Mouse (Mus musculus) Patski (cell line): ENCODE results near the gene Mindy2. TPM values are rescaled to one million over a fixed set of nuclear protein-coding genes. Genes with fewer than 3 reads are reported as not detected.

Experiments used
- ATAC-seq: fragments of 100-300 bp; one replicate; pipeline ENCODE4 v1.8.0; 2021
- CTCF ChIA-PET: fragments of 350-600 bp; sonication (Branson Sonifier 250); formaldehyde crosslinking; loops from one replicate; lab custom pipeline; 2022; ENCODE audit warnings: inconsistent platforms; lab: Charles Lee
- POLR2A ChIA-PET: fragments of 350-600 bp; sonication (Branson Sonifier 250); formaldehyde crosslinking; loops from one replicate; lab custom pipeline; 2022; ENCODE audit warnings: antibody characterized with exemption, inconsistent platforms; lab: Charles Lee
- DNase-seq: peaks from one replicate; pipeline ENCODE4 v3.0.0-alpha.2; 2011; ENCODE audit warnings: low read depth, low spot score
- H3K27me3 ChIP-seq: fragments of 371-371 bp; one replicate; pipeline ENCODE4 v1.5.1; 2021
- CTCF ChIP-seq: fragments of 100-300 bp; IDR thresholded peaks from one replicate; pipeline ENCODE4 v1.5.1; 2021
- in situ Hi-C: fragments of 300-500 bp; cut with MboI; formaldehyde crosslinking; loops from 3 replicates; pipeline ENCODE4 v1.11.1; 2018; ENCODE audit warnings: low pct_unique_long_range_greater_than_20kb, mixed read lengths
- polyA plus RNA-seq: library from polyadenylated mRNA; unstranded; gene quantifications from one replicate; pipeline ENCODE4 v1.2.3, GENCODE M21; 2021

The Mindy2 gene
- polyA plus RNA-seq, 1 experiment from 2014 or later: 17.1 TPM

DNA sequence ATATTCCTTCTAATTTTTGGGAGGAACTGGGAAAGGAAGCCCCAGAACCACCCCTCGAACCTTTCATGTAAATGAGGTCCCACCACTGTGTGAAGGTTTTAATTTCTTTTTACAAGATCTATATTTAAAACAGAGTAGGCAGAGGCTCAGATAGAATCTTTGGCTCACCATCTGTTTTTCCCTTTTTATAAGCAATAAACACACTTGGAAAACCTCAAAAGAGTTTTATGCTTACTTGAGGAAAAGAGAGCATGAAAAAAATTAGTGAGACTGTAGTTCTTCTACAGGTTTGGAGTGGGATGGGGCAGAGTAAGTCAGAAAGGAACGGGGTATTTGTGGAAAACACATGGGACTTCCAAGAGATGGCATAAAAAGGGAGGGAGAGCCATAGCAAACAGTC lies 4.8 kb downstream of the Mindy2 start:
- in situ Hi-C loops: no loop called here
- H3K27me3 ChIP-seq: no peaks in the 10 kb centered on the region
- ChIA-PET POLR2A (no interaction called here), CTCF (interaction anchor here (1.2 kb wide), 1 partner anchor 8 kb away, joined by 3 read pairs; no protein-coding TSS in a partner anchor)
- no peak for ATAC-seq
- DNase-seq: no peak
- TF ChIP-seq CTCF: no peak

DNA sequence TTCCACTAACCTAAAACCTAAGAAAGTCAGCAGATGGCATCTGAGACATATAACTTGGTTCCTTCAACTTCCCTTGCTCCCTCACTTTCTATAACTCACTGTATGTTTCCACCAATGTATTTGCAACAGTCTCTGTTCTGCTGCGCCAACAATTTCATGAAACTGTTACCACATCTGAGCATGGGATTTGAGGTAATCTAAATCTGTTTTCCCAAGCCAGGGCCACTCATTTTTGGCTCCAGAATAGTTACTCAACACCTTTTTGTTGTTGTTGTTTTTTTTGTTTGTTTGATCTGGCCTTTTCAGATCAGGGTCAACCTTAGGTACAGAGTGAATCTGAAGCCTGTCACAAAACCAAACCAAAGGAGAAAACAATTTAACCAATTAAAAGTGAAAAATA lies 6.0 kb downstream of the Mindy2 start:
- TF ChIP-seq CTCF: no peak
- in situ Hi-C loops: no loop called here
- POLR2A ChIA-PET: no interaction called here
- no peaks in the 10 kb centered on the region for H3K27me3 ChIP-seq
- CTCF ChIA-PET: no interaction called here
- ATAC-seq (no peak), DNase-seq (no peak)

DNA sequence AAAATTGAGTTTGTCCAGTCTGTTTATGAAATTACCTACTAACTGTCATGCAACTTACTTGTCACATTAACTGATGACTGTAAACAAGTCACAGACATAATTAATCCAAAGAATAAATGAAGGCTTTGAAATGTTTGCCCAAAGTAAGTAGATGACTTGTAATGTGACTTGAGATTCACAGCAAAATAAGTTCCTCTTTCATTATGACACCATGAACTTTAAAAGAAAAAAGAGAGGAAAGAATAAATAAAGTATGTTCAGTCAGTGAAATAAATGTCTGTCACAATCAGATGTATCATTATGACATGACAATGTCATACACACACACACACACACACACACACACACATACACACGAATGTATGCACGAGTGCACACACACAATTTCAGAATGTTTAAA lies 6.7 kb downstream of the Mindy2 start:
- POLR2A ChIA-PET: no interaction called here
- ATAC-seq (no peak), DNase-seq (no peak)
- in situ Hi-C loops: no loop called here
- no peaks in the 10 kb centered on the region for H3K27me3 ChIP-seq
- TF ChIP-seq CTCF: no peak
- CTCF ChIA-PET: no interaction called here

DNA sequence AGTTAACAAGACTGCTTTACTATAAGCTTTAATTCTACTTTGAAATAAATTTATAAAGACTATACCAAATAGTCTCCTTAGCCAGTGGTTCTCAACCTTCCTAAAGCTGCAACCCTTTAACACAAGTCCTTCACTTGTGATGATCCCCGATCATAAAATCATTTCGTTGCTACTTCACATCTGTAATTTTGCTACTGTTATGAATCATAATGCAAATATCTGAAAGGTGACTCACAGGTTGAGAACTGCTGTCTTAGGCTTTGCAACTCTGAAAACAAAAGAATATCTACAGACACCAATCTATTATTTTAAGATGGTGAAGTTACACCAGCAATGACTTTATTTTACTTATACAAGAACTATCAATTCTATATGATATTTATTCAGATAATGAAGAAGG lies 20.2 kb downstream of the Mindy2 start:
- in situ Hi-C loops: no loop called here
- ChIA-PET CTCF (interaction anchor here (1.2 kb wide), 1 partner anchor 12 kb away, joined by 3 read pairs; no protein-coding TSS in a partner anchor), POLR2A (interaction anchor here (1.3 kb wide), 1 partner anchor 19 kb away, joined by 3 read pairs; the partner anchor contains the start of gene Gm10642)
- no peak for ATAC-seq
- DNase-seq: no peak
- no peak for TF ChIP-seq CTCF
- H3K27me3 ChIP-seq: no peaks in the 10 kb centered on the region

DNA sequence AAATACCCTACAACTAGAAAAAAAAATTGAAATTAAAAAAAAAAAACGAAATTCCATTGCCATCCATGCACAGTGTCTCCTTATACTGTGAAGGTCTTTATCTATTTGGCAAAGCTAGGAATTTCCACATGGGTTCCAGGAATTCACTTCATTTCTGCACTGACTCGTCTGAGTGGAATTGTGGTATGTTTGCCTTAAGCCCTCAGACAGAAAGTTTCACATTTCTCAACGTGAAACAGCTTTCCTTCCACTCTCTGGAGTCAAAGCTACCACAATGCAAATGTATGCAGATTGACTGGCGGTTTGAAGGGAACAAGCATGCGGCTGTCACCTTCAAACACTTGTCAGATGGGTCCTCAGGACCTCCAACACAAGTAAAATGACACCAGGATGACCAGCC lies 25.3 kb downstream of the Mindy2 start:
- peak; percentile 84 for ATAC-seq

DNA sequence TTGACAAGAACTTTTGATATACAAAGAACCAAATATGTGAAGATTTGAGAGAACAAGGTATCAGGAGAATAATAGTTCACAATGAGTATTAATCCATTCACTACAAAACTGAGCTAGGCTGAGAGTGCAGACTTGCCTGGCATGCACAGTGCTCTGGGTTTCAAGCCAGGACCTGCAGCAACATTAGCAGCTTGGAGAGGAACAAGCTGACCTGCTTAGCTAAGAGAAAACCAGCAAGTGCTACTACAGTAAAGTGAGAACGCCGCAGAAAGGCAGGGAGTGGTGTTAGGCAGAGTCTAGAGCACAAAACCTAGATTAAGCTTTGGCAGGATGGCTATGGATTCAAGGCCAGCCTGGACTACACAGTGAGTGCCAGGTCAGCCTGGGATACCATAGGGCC lies 27.3 kb downstream of the Mindy2 start:
- in situ Hi-C loops: no loop called here
- POLR2A ChIA-PET: interaction anchor here (0.5 kb wide), 1 partner anchor 83 kb away, joined by 3 read pairs; no protein-coding TSS in a partner anchor

More for the DNA sequence above, 25.3 kb downstream of the Mindy2 start:
- ChIA-PET CTCF (interaction anchor here (0.6 kb wide), 1 partner anchor 49 kb away, joined by 3 read pairs; no protein-coding TSS in a partner anchor), POLR2A (interaction anchor here (0.6 kb wide), 1 partner anchor 38 kb away, joined by 3 read pairs; no protein-coding TSS in a partner anchor)
- H3K27me3 ChIP-seq: no peaks in the 10 kb centered on the region
- in situ Hi-C loops: no loop called here
- peak; percentile 56 for DNase-seq
- no peak for TF ChIP-seq CTCF

DNA sequence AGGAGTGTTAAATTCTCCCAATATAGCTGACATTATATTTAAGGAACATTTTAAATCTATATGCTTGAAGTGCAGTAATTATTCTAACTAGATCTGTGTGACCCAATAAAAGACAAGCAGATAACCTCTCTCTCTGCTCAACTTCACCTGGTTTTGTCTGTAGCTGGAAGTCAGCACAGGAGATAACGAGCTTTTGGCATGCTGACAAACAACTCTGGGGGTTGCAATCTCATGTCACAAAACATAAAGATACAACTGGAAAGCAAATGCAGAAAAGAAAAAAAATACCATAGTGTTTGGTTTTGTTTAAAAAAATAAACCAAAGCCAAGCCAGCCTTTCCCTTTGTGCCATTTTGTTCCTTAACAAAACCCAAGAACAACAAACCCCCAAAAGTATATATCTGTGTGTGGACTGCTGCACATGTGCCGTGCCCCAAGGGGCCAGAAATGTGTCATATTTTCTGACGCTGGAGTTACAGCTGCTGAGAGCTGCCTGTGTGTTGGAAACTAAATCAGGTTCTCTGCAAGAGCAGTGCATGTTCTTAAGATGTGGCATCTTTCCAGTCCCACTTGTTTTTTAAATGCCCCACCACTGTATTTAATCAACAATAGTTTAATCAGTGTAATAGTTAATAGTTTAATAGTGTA lies 45.8 kb downstream of the Mindy2 start:
- ATAC-seq: no peak
- H3K27me3 ChIP-seq: no peaks in the 10 kb centered on the region
- ChIA-PET POLR2A (interaction anchor here (0.5 kb wide), 1 partner anchor 72 kb away, joined by 5 read pairs; no protein-coding TSS in a partner anchor), CTCF (interaction anchor here (1.1 to 1.4 kb wide), 2 partner anchors 11 to 75 kb away, joined by 3 to 4 read pairs; no protein-coding TSS in a partner anchor)
- DNase-seq: no peak
- no peak for TF ChIP-seq CTCF
- in situ Hi-C loops: no loop called here

More for the DNA sequence above, 27.3 kb downstream of the Mindy2 start:
- no peak for TF ChIP-seq CTCF
- CTCF ChIA-PET: interaction anchor here (0.7 kb wide), 1 partner anchor 25 kb away, joined by 3 read pairs; no protein-coding TSS in a partner anchor
- ATAC-seq: no peak
- no peak for DNase-seq
- no peaks in the 10 kb centered on the region for H3K27me3 ChIP-seq

DNA sequence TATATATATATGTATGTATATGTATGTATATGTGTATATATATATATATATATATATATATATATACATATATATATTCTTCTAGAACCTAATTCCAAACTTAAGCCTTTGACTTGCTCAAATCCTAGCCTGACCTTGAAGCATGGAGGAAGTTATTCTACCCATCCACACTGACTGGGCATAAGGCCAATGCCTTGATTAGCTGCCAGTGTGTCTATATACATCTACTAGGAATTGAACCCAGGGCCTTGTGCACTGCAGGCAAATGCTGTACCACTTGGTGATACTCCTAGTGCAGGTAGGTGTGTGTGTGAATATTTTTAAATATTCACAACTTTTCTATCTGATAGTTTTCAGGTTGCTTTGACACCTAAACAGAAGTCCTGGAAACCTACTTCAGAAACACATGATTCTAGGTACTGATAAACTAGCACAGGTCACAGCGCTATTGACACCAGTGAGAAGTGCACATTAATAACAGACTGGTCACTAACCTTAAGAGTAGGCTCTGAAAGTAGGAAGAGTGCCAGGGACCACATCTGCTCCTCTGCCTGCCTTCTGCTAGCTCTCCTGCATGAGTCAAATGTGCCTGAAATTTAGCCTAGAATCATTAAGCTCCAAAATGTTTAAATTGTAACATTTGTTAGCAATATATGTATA lies 54.7 kb downstream of the Mindy2 start:
- in situ Hi-C loops: no loop called here
- CTCF ChIA-PET: interaction anchor here (1.0 kb wide), 1 partner anchor 19 kb away, joined by 3 read pairs; no protein-coding TSS in a partner anchor
- no peak for ATAC-seq
- H3K27me3 ChIP-seq: no peaks in the 10 kb centered on the region
- TF ChIP-seq CTCF: no peak
- POLR2A ChIA-PET: no interaction called here
- DNase-seq: no peak

DNA sequence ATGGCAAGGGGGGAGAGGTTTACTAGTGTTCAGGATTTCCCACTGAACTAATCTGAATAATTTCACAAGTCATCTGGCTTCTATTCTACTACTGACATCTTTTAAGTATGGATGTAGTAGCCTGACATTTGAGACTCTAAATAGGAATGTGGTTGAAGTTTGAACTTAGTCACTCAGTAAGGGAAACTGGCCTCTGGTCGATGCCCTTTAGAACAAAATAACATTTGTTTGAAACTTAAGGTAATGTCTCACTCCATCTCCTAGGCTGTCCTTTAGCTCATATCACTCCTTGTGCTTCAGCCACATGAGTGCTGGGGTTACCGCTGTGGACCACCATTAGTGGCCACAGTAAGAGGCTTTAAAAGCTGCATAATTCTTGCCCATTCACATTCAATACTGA lies 58.7 kb downstream of the Mindy2 start:
- no peaks in the 10 kb centered on the region for H3K27me3 ChIP-seq
- in situ Hi-C loops: no loop called here
- no peak for TF ChIP-seq CTCF
- ChIA-PET CTCF (no interaction called here), POLR2A (interaction anchor here (0.5 kb wide), 1 partner anchor 664 kb away, joined by 3 read pairs; no protein-coding TSS in a partner anchor)
- ATAC-seq (no peak), DNase-seq (no peak)

DNA sequence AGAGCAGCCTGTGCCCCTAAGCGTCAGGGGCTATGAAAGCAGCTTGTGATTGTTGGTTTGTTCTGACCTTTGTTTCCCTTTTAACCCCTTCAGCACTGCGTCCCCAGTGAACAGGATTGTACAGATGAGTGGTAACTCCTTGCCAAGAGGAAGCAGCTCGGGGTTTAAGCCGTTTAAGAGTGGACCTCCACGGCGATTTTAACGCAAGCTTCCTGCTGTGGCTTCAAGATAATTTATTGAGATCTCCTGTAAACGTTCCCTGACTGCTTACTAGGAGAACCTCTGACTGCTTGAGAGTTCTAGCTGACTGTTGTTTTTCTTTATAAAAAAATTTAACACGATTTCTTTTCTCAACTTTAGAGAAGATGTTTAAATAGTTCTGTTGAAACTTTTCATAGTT lies 65.5 kb downstream of the Mindy2 start:
- no peak for DNase-seq
- in situ Hi-C loops: no loop called here
- no peak for ATAC-seq
- POLR2A ChIA-PET: interaction anchor here (1.6 kb wide), 1 partner anchor 9 kb away, joined by 6 read pairs; no protein-coding TSS in a partner anchor
- CTCF ChIA-PET: no interaction called here
- TF ChIP-seq CTCF: no peak
- H3K27me3 ChIP-seq: no peaks in the 10 kb centered on the region
